Mouse (Mus musculus): Measurements from ENCODE around the gene Pced1a.
"Not testable (repeated sequence)": the region's sequence is repeated elsewhere in the genome, so short reads cannot be mapped to it uniquely, and the experiment has no call there.

Gene Pced1a

GRCm38 (mm10) chr2:130390993-130391625 is 33.4 kb downstream of the Pced1a start:
- DNase-seq (ENCODE audit: extremely low spot score) = no peak

DNA sequence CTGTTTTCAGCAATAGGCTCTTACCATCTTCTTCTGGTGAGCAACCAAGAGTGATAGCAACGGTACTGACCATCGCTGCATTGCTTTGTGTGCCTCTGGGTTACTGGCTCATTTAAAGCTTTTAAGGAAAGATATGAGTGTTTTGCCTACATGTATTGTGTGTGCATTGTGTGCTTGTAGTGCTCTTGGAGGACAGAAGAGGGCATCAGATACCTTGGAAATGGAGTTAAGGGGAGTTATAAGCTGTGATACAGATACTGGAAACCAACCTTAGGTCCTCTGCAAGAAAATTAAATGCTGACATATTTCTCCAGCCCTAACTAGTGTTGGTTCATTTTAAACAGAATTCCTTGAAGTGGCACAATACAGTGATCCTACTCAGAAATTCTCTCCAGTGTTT is 35.7 kb downstream of the Pced1a start:
- no peak for DNase-seq (ENCODE audit: extremely low spot score)

DNA sequence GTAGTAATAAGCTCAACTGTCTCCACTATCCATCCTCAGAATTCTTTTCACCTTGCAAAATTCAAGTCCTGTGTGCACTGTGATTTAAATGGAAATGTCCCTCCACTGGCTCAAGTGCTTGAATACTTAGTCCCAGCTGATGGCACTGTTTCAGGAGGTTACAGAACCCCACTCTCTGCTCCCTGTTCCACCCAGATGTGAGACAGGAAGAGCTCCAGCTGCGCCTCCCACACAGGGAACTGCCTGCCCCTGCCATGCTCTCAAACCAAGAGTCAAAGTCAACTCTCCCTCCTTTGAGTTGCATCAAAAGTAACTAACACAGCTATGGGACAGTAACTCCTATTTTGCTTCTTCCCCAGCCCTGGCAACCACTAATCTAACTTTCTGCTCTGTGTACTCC is 38.3 kb downstream of the Pced1a start:
- DNase-seq (ENCODE audit: extremely low spot score) = no peak

DNA sequence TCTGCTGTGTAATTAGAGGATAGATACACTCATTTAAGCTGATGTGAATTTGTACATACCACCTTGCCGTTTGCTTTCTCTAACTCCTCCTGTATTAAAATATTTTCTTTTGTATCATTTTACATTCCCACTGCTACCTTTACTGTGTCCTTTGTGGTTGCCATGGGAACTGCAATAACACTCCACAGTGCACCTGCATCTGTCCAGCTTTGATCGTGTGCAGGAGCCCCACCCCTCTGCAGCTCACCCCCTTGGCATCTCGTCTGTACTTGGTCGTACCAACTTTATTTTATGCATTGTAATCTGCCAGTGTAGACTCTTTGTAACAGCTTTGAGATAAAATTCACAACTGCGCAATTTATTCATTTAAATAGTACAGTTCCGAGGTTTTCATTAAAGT is 40.6 kb downstream of the Pced1a start:
- no peak for DNase-seq (ENCODE audit: extremely low spot score)

- no peak for DNase-seq (ENCODE audit: extremely low spot score)
These were observed 41.3 kb downstream of the Pced1a start for GRCm38 (mm10) chr2:130383205-130383604.

- DNase-seq (ENCODE audit: extremely low spot score) = no peak
These were observed 49.5 kb downstream of the Pced1a start for GRCm38 (mm10) chr2:130374951-130375350.

DNA sequence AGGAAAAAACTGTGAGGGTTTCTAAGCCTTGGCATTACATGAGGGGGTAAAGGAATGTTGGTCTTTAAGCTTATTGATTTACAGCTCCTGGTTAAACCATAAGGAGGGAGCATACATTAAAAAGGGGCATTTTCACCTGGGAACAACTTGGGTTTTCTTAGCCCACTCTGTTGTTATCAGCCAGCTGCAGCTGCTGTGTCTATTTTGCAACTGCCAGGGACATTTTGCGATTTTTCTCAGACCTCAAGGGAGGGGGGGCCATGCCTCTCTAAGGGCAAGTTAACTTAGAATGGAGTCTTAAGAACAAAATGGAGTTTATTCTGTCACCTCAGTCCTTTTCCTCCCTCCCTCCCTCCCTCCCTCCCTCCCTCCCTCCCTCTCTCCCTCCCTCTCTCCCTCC is 51.5 kb downstream of the Pced1a start:
- not testable (repeated sequence) for DNase-seq (ENCODE audit: extremely low spot score)

DNA sequence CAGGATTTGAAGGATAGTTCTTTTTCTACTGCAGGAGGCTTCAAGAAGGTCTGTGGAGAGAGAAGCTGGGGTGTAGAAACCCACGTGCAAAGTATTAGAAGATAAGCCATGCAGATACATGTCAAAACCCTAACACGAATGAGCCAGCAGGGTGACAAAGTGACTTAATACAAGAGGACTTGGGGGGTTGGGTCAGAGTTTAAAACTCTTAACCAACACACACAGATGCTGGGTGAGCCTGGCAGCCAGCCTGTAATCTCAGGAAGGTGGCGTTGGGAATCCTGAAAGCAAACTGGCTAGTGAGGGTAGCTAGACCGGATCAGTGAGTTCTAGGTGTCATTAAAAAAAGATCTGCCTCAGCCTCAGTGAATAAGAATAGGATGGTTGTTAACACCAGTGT is 57.1 kb downstream of the Pced1a start:
- no peak for DNase-seq (ENCODE audit: extremely low spot score)
